Mouse (Mus musculus) neutrophil, adult 83 days (primary cell): ENCODE results near the gene Cbln4. TPM values are rescaled to one million over a fixed set of nuclear protein-coding genes. Genes with fewer than 3 reads are reported as not detected.

Source experiments
- total RNA-seq, 2 experiments: library from RNA; stranded (reverse); gene quantifications; one replicate each; pipeline ENCODE4 v1.2.4; 2023

Gene Cbln4
- not detected for total RNA-seq

GRCm38 (mm10) chr2:172043235-172043610 is at the start of gene Cbln4:
Cbln4 (minus strand) TSS chr2:172043466.

Other genes starting within 250 kb of the Cbln4 start
- gene Mc3r, start 205.0 kb upstream of the Cbln4 start, total RNA-seq: not detected